20 mouse cellular contexts compared by ENCODE assay signal in genomic region chr1:176011072-176011471, GRCm38 (mm10). TPM values are rescaled to one million over a fixed set of nuclear protein-coding genes. Genes with fewer than 3 reads are reported as not detected.
"Had no signal": no experiment of that assay in that cellular context is flagged by ENCODE, and none has a peak within 500 bp of the region (broad histone marks: within the 10 kb centered on the region; RNA-seq: fewer than 3 reads in every experiment).

No protein-coding gene starts in this region.

- H3K4me1 ChIP-seq: liver, embryonic 12.5 days; liver, embryonic 15.5 days; lung, embryonic 15.5 days; megakaryocyte, embryonic 14.5 days; neural tube, embryonic 12.5 days had no signal

- H3K4me3 ChIP-seq: limb, embryonic 10.5 days; limb, embryonic 13.5 days; liver, embryonic 12.5 days; liver, embryonic 15.5 days; lung, embryonic 15.5 days; megakaryocyte, embryonic 14.5 days; neural tube, embryonic 12.5 days had no signal

- ATAC-seq: liver, embryonic 12.5 days had no signal

- H3K9ac ChIP-seq: limb, embryonic 13.5 days; liver, embryonic 12.5 days; liver, embryonic 15.5 days; lung, embryonic 15.5 days; neural tube, embryonic 12.5 days had no signal

- H3K4me2 ChIP-seq: limb, embryonic 13.5 days; liver, embryonic 12.5 days; liver, embryonic 15.5 days; lung, embryonic 15.5 days; midbrain, embryonic 11.5 days; neural tube, embryonic 12.5 days had no signal

- H3K27me3 ChIP-seq: limb, embryonic 13.5 days; liver, embryonic 12.5 days; liver, embryonic 15.5 days; lung, embryonic 15.5 days; megakaryocyte, embryonic 14.5 days; neural tube, embryonic 12.5 days had no signal

- H3K27ac ChIP-seq: kidney, postnatal 0 days; limb, embryonic 10.5 days; limb, embryonic 13.5 days; liver, embryonic 12.5 days; liver, embryonic 15.5 days; lung, embryonic 15.5 days; neural tube, embryonic 12.5 days had no signal

- DNase-seq: kidney, postnatal 36 days; layer of hippocampus, postnatal 36 days; liver; lung, adult 18-20 months; lung, postnatal 10 days; lung, postnatal 36 days; thymus, adult 18-20 months; thymus, postnatal 4 days had no signal

- H3K36me3 ChIP-seq: limb, embryonic 10.5 days; limb, embryonic 13.5 days; liver, embryonic 12.5 days; liver, embryonic 15.5 days; lung, embryonic 15.5 days; neural tube, embryonic 12.5 days had no signal

- H3K9me3 ChIP-seq: limb, embryonic 10.5 days; limb, embryonic 13.5 days; liver, embryonic 12.5 days; liver, embryonic 15.5 days; lung, embryonic 15.5 days; megakaryocyte, embryonic 14.5 days; neural tube, embryonic 12.5 days had no signal

RNA-seq across cellular contexts. Expression of gene Rbm8a2, which starts 32.2 kb away (rescaled TPM):
- polyA plus RNA-seq: small intestine, adult 2 months; spleen, adult 2 months; testis, adult 2 months had no signal
